Mouse (Mus musculus): ENCODE results near the gene Ttf2.

DNA sequence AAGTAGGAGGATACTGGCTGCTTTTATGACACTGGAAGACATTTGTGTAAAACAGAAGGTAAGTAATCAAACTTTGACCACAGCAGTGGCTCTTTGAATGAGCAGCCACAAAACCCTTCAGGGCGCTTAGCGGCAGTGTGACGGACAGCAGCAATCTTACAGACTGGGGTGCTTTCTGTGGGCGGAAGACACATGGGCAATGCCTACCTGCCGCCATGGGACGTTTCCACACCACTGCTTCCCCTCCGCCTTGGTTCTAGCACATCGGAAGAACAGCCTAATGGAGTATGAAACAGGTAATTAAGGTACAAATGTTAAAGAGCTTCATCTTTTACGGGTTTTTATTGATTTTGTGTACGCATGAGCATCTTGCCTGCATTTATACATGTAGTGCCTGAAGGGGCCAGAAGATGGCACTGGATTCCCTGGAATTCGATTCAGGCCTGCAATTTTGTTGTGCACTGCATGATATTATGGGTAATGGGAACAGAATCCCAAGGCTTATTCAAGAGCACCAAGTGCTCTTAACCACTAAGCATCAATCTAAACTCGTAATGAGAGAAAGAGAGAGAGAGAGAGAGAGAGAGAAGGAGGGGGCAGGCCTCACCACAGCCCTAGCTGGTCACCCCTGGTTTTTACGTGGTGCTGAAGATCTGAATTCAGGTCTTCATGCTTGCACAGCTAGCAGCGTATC lies 5.5 kb downstream of the Ttf2 start:
- TF ChIP-seq GATA1 (IDR thresholded peaks at IDR 0.05; ENCODE audit: borderline replicate concordance, low read length), result no peak
- no peak for TF ChIP-seq FLI1 (IDR thresholded peaks at IDR 0.05; ENCODE audit: low read length)

Data from megakaryocyte, embryonic 14.5 days (primary cell).